Mouse (Mus musculus) small intestine, adult 2 months (tissue): ENCODE data around the gene Ap3d1. TPM values are rescaled to one million over a fixed set of nuclear protein-coding genes. Genes with fewer than 3 reads are reported as not detected.
A peak's percentile ranks its signal among the peaks of the same experiment; 100 is the strongest.

Source experiments
- H3K27ac ChIP-seq: fragments of 200-500 bp; 2 replicates; pipeline ENCODE4 v1.5.1; 2012; ENCODE audit warnings: low read depth, low read length, control low read depth, inconsistent platforms; ENCODE audit not compliant: insufficient read depth
- H3K27me3 ChIP-seq: fragments of 200-500 bp; 2 replicates; pipeline ENCODE4 v1.6.1; 2012; ENCODE audit warnings: mild to moderate bottlenecking, moderate library complexity, low read length, inconsistent platforms; ENCODE audit not compliant: control insufficient read depth, insufficient read depth
- H3K36me3 ChIP-seq: fragments of 200-500 bp; 2 replicates; pipeline ENCODE4 v1.6.1; 2012; ENCODE audit warnings: mild to moderate bottlenecking, low read length, control low read depth, inconsistent platforms; ENCODE audit not compliant: control insufficient read depth, insufficient read depth
- H3K4me1 ChIP-seq: fragments of 200-500 bp; 2 replicates; pipeline ENCODE4 v1.6.1; 2012; ENCODE audit warnings: low read length, inconsistent platforms, mixed read lengths; ENCODE audit not compliant: control insufficient read depth, insufficient read depth, insufficient read length
- H3K4me3 ChIP-seq: fragments of 200-500 bp; 2 replicates; pipeline ENCODE4 v1.5.1; 2012; ENCODE audit warnings: low read depth, mild to moderate bottlenecking, control low read depth, inconsistent platforms, low read length, moderate library complexity
- CTCF ChIP-seq: fragments of 200-500 bp; IDR thresholded peaks from 2 replicates; pipeline ENCODE4 v1.5.1; 2012; ENCODE audit warnings: low read depth, mild to moderate bottlenecking, control low read depth, inconsistent platforms, low read length, moderate library complexity, mixed read lengths; ENCODE audit not compliant: insufficient replicate concordance, insufficient read length; ENCODE audit errors: extremely low read depth
- POLR2A ChIP-seq: fragments of 200-500 bp; IDR thresholded peaks from 2 replicates; pipeline ENCODE4 v1.6.1; 2012; ENCODE audit warnings: low read depth, mild to moderate bottlenecking, control low read depth, inconsistent platforms, low read length, moderate library complexity
- WGBS: fragments of 180-500 bp; shearing (Covaris S2); methylation state at CpG from one replicate; pipeline ENCODE4 v1.1.7; 2018; 5-methylcytosine and 5-hydroxymethylcytosine counted together
- polyA plus RNA-seq: library from polyadenylated mRNA; depleted of rRNA; stranded (reverse); fragments of >200 nt; gene quantifications from 2 replicates; pipeline ENCODE4 v1.2.3, GENCODE M21; 2012

Gene Ap3d1
- polyA plus RNA-seq, 1 experiment = 110 TPM

- H3K4me3 ChIP-seq = peak overlapping the region; percentile 68
- no peaks in the 10 kb centered on the region; the same call in 1 of the 2 replicates for H3K36me3 ChIP-seq
- TF ChIP-seq POLR2A (no peak), CTCF (no peak)
- WGBS = 6% methylated on average over 9 of the region's 9 CpGs
- peak overlapping the region; percentile 98 for H3K27ac ChIP-seq
- no peaks in the 10 kb centered on the region for H3K27me3 ChIP-seq
- H3K4me1 ChIP-seq = peaks cover 52% of the 10 kb centered on the region
Measured at GRCm38 (mm10) chr10:80677128-80677875, 64.8 kb downstream of the Ap3d1 start.

DNA sequence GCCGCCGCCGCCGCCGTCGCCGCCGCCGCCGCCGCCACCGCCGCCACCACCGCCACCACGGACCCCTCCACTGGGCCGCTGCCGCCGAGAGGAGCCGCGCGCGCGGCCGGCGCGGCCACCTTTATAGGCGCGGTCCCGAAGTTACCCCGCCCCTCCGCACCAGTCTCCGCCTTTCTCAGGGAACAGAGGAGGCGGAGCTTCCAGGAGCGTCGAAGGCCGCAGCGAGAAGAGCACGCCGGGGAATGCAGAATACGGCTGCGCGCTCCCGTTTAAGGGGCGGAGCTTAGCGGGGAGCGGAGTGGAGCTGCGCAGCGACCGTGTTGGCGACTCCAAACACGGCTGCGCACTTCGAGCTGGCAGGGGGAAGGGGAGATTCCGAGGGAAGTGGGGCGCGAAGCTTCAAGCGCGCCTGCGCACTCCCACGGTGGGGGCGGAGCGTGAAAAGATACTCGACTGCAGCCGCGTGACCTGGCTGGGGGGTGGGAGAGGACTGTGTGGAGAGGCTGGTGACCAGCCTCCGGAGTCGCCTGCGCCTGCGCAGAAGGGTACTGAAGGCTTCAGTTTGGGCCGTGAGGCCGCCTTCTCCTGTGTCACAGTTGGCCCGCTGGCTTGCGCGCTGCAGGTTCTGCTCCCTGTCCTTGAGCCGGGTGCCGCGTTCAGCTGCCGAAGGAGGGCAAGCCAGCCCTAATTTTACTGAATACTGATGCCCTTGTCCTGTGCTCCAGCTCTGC, 65.7 kb downstream of the Ap3d1 start:
- Histone ChIP-seq H3K27ac (peak overlapping the region; percentile 98), H3K4me1 (peaks cover 56% of the 10 kb centered on the region), H3K27me3 (no peaks in the 10 kb centered on the region), H3K36me3 (peaks cover 6% of the 10 kb centered on the region; the same call in 1 of the 2 replicates), H3K4me3 (peak overlapping the region; percentile 85)
- WGBS = under 1% methylated on average over 55 of the region's 78 CpGs
- TF ChIP-seq CTCF (no peak), POLR2A (peak; percentile 99)

DNA sequence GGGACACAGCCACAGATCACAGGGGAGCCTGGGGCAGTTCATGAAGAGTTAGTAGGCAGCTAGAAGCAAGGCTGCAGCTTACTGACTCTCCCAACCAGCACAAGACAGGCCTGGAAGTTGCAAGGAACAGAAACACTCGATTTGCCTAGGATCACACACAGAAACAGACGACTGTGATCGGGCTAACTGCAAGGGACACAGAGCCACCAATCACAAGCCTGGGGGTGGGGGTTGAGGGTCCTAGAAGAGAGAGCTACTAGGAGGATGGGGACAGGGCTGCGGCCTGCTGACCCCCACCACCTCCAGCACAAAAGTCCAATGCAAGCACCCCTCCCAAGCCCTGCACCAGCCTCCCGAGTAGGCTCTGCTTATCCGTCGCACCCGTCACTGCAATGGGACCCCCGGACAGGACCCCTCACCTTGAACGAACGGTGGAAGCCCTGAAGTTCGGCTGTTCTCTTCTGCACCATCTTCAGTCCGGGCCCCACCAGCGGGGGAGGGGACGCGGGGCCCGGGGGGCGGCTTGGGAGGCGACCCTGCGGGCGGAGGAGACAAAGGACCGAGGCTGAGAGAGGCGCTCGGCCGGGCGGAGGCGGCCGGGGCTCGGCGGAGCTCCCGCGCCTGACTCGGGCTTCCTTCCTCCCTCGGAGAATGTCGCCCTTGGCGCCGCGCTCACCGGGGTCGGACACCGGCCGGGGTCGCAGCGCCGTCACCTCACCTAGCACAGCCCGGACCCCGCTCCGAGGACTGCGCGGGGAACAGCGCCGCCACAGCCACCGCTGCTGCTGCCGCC, 66.5 kb downstream of the Ap3d1 start:
- peaks cover 13% of the 10 kb centered on the region for H3K36me3 ChIP-seq
- peak overlapping the region; percentile 85 for H3K4me3 ChIP-seq
- WGBS = 1% methylated on average over 41 of the region's 54 CpGs
- no peaks in the 10 kb centered on the region for H3K27me3 ChIP-seq
- H3K4me1 ChIP-seq = peaks cover 56% of the 10 kb centered on the region
- TF ChIP-seq POLR2A = no peak
- TF ChIP-seq CTCF = no peak
- H3K27ac ChIP-seq = peak overlapping the region; percentile 36

DNA sequence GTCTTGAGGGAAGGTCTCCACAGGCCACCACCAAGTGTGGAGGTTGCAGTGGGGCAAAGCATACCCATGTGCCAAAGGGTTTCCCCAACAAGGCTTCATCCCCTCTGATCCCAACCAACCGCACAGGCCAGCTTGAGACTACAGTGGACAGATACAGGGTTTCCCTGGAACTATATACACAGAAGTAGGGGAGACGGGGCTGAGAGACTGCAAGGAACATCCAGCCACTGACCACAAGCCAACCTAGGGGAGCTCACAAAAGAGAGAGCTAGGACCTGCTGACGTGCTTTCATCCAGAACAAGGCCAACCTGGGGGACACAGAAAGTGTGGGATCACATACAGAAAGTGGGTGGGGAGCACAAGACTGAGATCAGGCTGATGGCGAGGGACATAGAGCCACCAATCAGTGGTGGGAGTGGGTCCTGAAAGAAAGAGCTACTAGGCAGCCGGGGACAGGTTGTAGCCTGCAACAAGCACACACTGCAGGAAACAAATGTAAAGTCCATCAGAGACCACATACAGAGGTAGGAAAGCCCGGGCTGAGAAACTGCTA, 67.1 kb downstream of the Ap3d1 start:
- peak overlapping the region; percentile 36 for H3K27ac ChIP-seq
- H3K4me3 ChIP-seq = peak overlapping the region; percentile 85
- H3K36me3 ChIP-seq = peaks cover 19% of the 10 kb centered on the region
- H3K4me1 ChIP-seq = peaks cover 59% of the 10 kb centered on the region
- no peak for TF ChIP-seq CTCF
- no peak for TF ChIP-seq POLR2A
- WGBS = 2% methylated on average over 6 of the region's 6 CpGs
- no peaks in the 10 kb centered on the region for H3K27me3 ChIP-seq

GRCm38 (mm10) chr10:80674161-80674711, 67.8 kb downstream of the Ap3d1 start:
- WGBS = 9% methylated on average over 5 of the region's 5 CpGs
- Histone ChIP-seq H3K4me3 (peak overlapping the region; percentile 85), H3K27ac (peak overlapping the region; percentile 36), H3K27me3 (no peaks in the 10 kb centered on the region), H3K36me3 (peaks cover 26% of the 10 kb centered on the region), H3K4me1 (peaks cover 61% of the 10 kb centered on the region)
- TF ChIP-seq POLR2A (no peak), CTCF (no peak)

- no peaks in the 10 kb centered on the region for H3K27me3 ChIP-seq
- peaks cover 62% of the 10 kb centered on the region for H3K4me1 ChIP-seq
- H3K36me3 ChIP-seq = peaks cover 32% of the 10 kb centered on the region
- 43% methylated on average over 3 of the region's 3 CpGs for WGBS
- TF ChIP-seq POLR2A (no peak), CTCF (no peak)
- H3K27ac ChIP-seq = no peak overlapping the region
- H3K4me3 ChIP-seq = peak overlapping the region; percentile 85
Measured at GRCm38 (mm10) chr10:80673690-80674089, 68.4 kb downstream of the Ap3d1 start.
